In genomic region chr11:86369003-86369402, GRCm38 (mm10) we compare ENCODE assay signal across 22 mouse cellular contexts. TPM values are rescaled to one million over a fixed set of nuclear protein-coding genes. Genes with fewer than 3 reads are reported as not detected.
A peak's percentile ranks its signal among the peaks of the same experiment; 100 is the strongest.
DNase-seq lines count a peak whose midpoint lies in the region; ATAC-seq and TF ChIP-seq lines count a peak whose summit lies in the region.
"Had no signal": no experiment of that assay in that cellular context is flagged by ENCODE, and none has a peak within 500 bp of the region (broad histone marks: within the 10 kb centered on the region; RNA-seq: fewer than 3 reads in every experiment).

No protein-coding gene starts in this region.

- H3K4me1 ChIP-seq in embryonic facial prominence, embryonic 11.5 days (ENCODE audit: control insufficient read depth, insufficient read depth, low read length): no peaks in the 10 kb centered on the region
- peaks cover 16% of the 10 kb centered on the region for H3K4me1 ChIP-seq in embryonic facial prominence, embryonic 10.5 days
- H3K4me1 ChIP-seq in limb, embryonic 10.5 days: peaks cover 7% of the 10 kb centered on the region
- H3K4me1 ChIP-seq: forebrain, embryonic 13.5 days; heart, embryonic 13.5 days; hindbrain, embryonic 12.5 days had no signal

- no peaks in the 10 kb centered on the region for H3K9me3 ChIP-seq in embryonic facial prominence, embryonic 11.5 days (replicated peaks; ENCODE audit: control insufficient read depth, low read length)
- H3K9me3 ChIP-seq in embryonic facial prominence, embryonic 10.5 days: no peaks in the 10 kb centered on the region
- H3K9me3 ChIP-seq in limb, embryonic 10.5 days (replicated peaks): no peaks in the 10 kb centered on the region
- H3K9me3 ChIP-seq: embryonic facial prominence, embryonic 13.5 days; forebrain, embryonic 13.5 days; heart, embryonic 13.5 days; hindbrain, embryonic 12.5 days had no signal

- no peak overlapping the region for H3ac ChIP-seq in myocyte (ENCODE audit: control insufficient read depth, insufficient read length)

- no peak overlapping the region for H3K27ac ChIP-seq in embryonic facial prominence, embryonic 11.5 days (replicated peaks; ENCODE audit: low read depth, low read length)
- H3K27ac ChIP-seq in embryonic facial prominence, embryonic 10.5 days (replicated peaks): no peak overlapping the region
- H3K27ac ChIP-seq in limb, embryonic 10.5 days: no peak overlapping the region
- H3K27ac ChIP-seq: embryonic facial prominence, embryonic 13.5 days; forebrain, embryonic 13.5 days; heart, embryonic 13.5 days; hindbrain, embryonic 12.5 days had no signal

- TF ChIP-seq POLR2A in myocyte (IDR thresholded peaks at IDR 0.05; ENCODE audit: insufficient read length, low read depth): no peak

- WGBS in embryonic facial prominence, embryonic 11.5 days: 16% methylated on average over 5 of the region's 5 CpGs
- 23% methylated on average over 5 of the region's 5 CpGs for WGBS in embryonic facial prominence, embryonic 10.5 days
- 36% methylated on average over 5 of the region's 5 CpGs for WGBS in limb, embryonic 10.5 days

- H3K4me2 ChIP-seq in embryonic facial prominence, embryonic 11.5 days (ENCODE audit: low read depth, low read length): no peak overlapping the region
- H3K4me2 ChIP-seq in myocyte (ENCODE audit: low read depth): peak overlapping the region; percentile 18
- H3K4me2 ChIP-seq: embryonic facial prominence, embryonic 13.5 days; forebrain, embryonic 13.5 days; heart, embryonic 13.5 days; hindbrain, embryonic 12.5 days had no signal

- H3K4me3 ChIP-seq in embryonic facial prominence, embryonic 11.5 days (ENCODE audit: low read depth, low read length): no peak overlapping the region
- H3K4me3 ChIP-seq in embryonic facial prominence, embryonic 10.5 days: no peak overlapping the region
- no peak overlapping the region for H3K4me3 ChIP-seq in myocyte
- H3K4me3 ChIP-seq in limb, embryonic 10.5 days: no peak overlapping the region
- H3K4me3 ChIP-seq: embryonic facial prominence, embryonic 13.5 days; forebrain, embryonic 13.5 days; heart, embryonic 13.5 days; hindbrain, embryonic 12.5 days had no signal

- no peak for ATAC-seq in embryonic facial prominence, embryonic 11.5 days (replicated peaks; ENCODE audit: insufficient number of reproducible peaks, low FRiP score, low TSS enrichment, low read depth)
- ATAC-seq: forebrain, embryonic 13.5 days; forebrain, postnatal 0 days; hindbrain, embryonic 16.5 days; inflammation-experienced regulatory T-cells, adult 6 months had no signal

- no peaks in the 10 kb centered on the region for H3K27me3 ChIP-seq in embryonic facial prominence, embryonic 11.5 days (ENCODE audit: control insufficient read depth, insufficient read depth, low read length)
- H3K27me3 ChIP-seq in embryonic facial prominence, embryonic 10.5 days (replicated peaks; ENCODE audit: low read depth, poor library complexity, severe bottlenecking): no peaks in the 10 kb centered on the region
- H3K27me3 ChIP-seq in myocyte (ENCODE audit: control insufficient read depth, insufficient read depth, insufficient read length): no peaks in the 10 kb centered on the region
- no peaks in the 10 kb centered on the region for H3K27me3 ChIP-seq in limb, embryonic 10.5 days (ENCODE audit: low read depth, poor library complexity, severe bottlenecking)
- H3K27me3 ChIP-seq: CH12.LX; embryonic facial prominence, embryonic 13.5 days; forebrain, embryonic 13.5 days; heart, embryonic 13.5 days; hindbrain, embryonic 12.5 days had no signal

- no peaks in the 10 kb centered on the region for H3K36me3 ChIP-seq in embryonic facial prominence, embryonic 11.5 days (replicated peaks; ENCODE audit: control insufficient read depth, insufficient read depth, low read depth, low read length)
- no peaks in the 10 kb centered on the region for H3K36me3 ChIP-seq in embryonic facial prominence, embryonic 10.5 days (replicated peaks)
- H3K36me3 ChIP-seq in myocyte (ENCODE audit: control insufficient read depth, insufficient read depth): no peaks in the 10 kb centered on the region
- no peaks in the 10 kb centered on the region for H3K36me3 ChIP-seq in limb, embryonic 10.5 days
- H3K36me3 ChIP-seq: embryonic facial prominence, embryonic 13.5 days; heart, embryonic 13.5 days; hindbrain, embryonic 12.5 days had no signal

- H3K9ac ChIP-seq in embryonic facial prominence, embryonic 11.5 days (replicated peaks; ENCODE audit: low read length): no peak overlapping the region
- H3K9ac ChIP-seq: embryonic facial prominence, embryonic 13.5 days; forebrain, embryonic 13.5 days; forebrain, postnatal 0 days; heart, embryonic 13.5 days; hindbrain, embryonic 12.5 days had no signal

- DNase-seq in embryonic facial prominence, embryonic 11.5 days (ENCODE audit: low spot score): peak; percentile 57
- no peak for DNase-seq in embryonic facial prominence, embryonic 10.5 days (ENCODE audit: low spot score)
- peak; percentile 47 for DNase-seq in 3T3-L1 (ENCODE audit: low read depth, low spot score)
- peak; percentile 27 for DNase-seq in embryo, embryonic 11 days
- no peak for DNase-seq in adrenal gland, postnatal 4 days (ENCODE audit: low spot score in 2 of 2)
- no peak for DNase-seq in limb, embryonic 10.5 days (ENCODE audit: low spot score)
- DNase-seq: adrenal gland, adult 2 months; adrenal gland, postnatal 25 days; cerebellum, adult 8-10 months; cerebellum, postnatal 14 days; forebrain, postnatal 0 days; gastrocnemius, postnatal 25 days; heart, postnatal 4 days; kidney, adult 18-20 months had no signal

- no peaks in the 10 kb centered on the region for H3K79me2 ChIP-seq in myocyte (ENCODE audit: control insufficient read depth, insufficient read depth)

TF ChIP-seq in myocyte, 11 proteins besides CTCF, POLR2A, EP300 and RAD21:
- TF ChIP-seq TCF12 (IDR thresholded peaks at IDR 0.05; ENCODE audit: insufficient read depth, poor library complexity, severe bottlenecking): no peak
- no peak for TF ChIP-seq E2F4 (IDR thresholded peaks at IDR 0.05; ENCODE audit: insufficient read depth)
- TF ChIP-seq MYOD1 (IDR thresholded peaks at IDR 0.05; ENCODE audit: control insufficient read depth in 1 of 3, insufficient read length in 2 of 3, low read depth in 2 of 3): no peak
- TF ChIP-seq CEBPB (IDR thresholded peaks at IDR 0.05; ENCODE audit: insufficient read depth, poor library complexity, severe bottlenecking): no peak
- TF ChIP-seq MAX (IDR thresholded peaks at IDR 0.05; ENCODE audit: low read depth): no peak
- no peak for TF ChIP-seq MYOG (IDR thresholded peaks at IDR 0.05; ENCODE audit: control insufficient read depth in 1 of 3, insufficient read depth in 1 of 3, insufficient read length in 2 of 3, low read depth in 2 of 3)
- TF ChIP-seq SRF (IDR thresholded peaks at IDR 0.05; ENCODE audit: control insufficient read depth, insufficient read length, low read depth): no peak
- no peak for TF ChIP-seq REST (IDR thresholded peaks at IDR 0.05; ENCODE audit: insufficient read depth, insufficient read length)
- TF ChIP-seq USF1 (IDR thresholded peaks at IDR 0.05; ENCODE audit: low read depth): no peak
- no peak for TF ChIP-seq TCF3 (IDR thresholded peaks at IDR 0.05; ENCODE audit: insufficient read length, low read depth)
- no peak for TF ChIP-seq POLR2AphosphoS2 (IDR thresholded peaks at IDR 0.05; ENCODE audit: insufficient read length, low read depth)
TF ChIP-seq in myocyte: peak in this region for 0.

RNA-seq across cellular contexts. Expression of gene Med13, which starts 11.6 kb away (rescaled TPM):
- 12.1 and 13.2 TPM in 2 replicates for polyA plus RNA-seq in embryonic facial prominence, embryonic 11.5 days (2014; fragmentation: Nextera tagmentation; extraction: Ambion mirVana)
- polyA plus RNA-seq in embryonic facial prominence, embryonic 10.5 days (2016; fragmentation: Nextera tagmentation; extraction: Ambion mirVana): 7.2 and 9.3 TPM in 2 replicates
- polyA plus RNA-seq in myocyte (2012; fragmentation: generic; extraction: Trizol): 6.2 TPM
- 10 to 100 TPM; 56.2 to 56.5 TPM for total RNA-seq in adrenal gland, postnatal 4 days (2021)
- 6.6 and 8.8 TPM in 2 replicates for polyA plus RNA-seq in limb, embryonic 10.5 days (2016; fragmentation: Nextera tagmentation; extraction: Ambion mirVana)

Comparison
In these comparisons a context has a peak if more than half of its experiments do, and no peak if none do; other contexts are left out.
1. DNase-seq: peak in embryonic facial prominence, embryonic 11.5 days (single experiment), 3T3-L1 (single experiment) and embryo, embryonic 11 days (single experiment); none in embryonic facial prominence, embryonic 10.5 days (single experiment), adrenal gland, postnatal 4 days (0 of 2) and limb, embryonic 10.5 days (single experiment).